Mouse (Mus musculus): ENCODE measurements at regions not wholly inside any gene's neighbourhood (a gene's known extent, or its start where the extent isn't known, plus 50 kb on each side); places are given as distances from the start of the nearest gene placed in this dataset.
"Not testable (repeated sequence)": the region's sequence is repeated elsewhere in the genome, so short reads cannot be mapped to it uniquely, and the experiment has no call there.

GRCm38 (mm10) chr15:5623021-5623420 is 379.0 kb upstream of the Ptger4 start:
- no peak for DNase-seq (ENCODE audit: low spot score in 2 of 2)

GRCm38 (mm10) chr15:5625367-5625766 is 381.4 kb upstream of the Ptger4 start:
- DNase-seq (ENCODE audit: low spot score in 2 of 2), result no peak

GRCm38 (mm10) chr15:5646673-5647072 is 402.7 kb upstream of the Ptger4 start:
- no peak for DNase-seq (ENCODE audit: low spot score in 2 of 2)

- no peak for DNase-seq (ENCODE audit: low spot score in 2 of 2)
Measured at GRCm38 (mm10) chr15:5658796-5659195, 414.8 kb upstream of the Ptger4 start.

- DNase-seq (ENCODE audit: low spot score in 2 of 2), result no peak
Measured at GRCm38 (mm10) chr15:5660819-5661218, 416.8 kb upstream of the Ptger4 start.

- DNase-seq (ENCODE audit: low spot score in 2 of 2), result no peak
Measured at GRCm38 (mm10) chr15:5671781-5672180, 427.8 kb upstream of the Ptger4 start.

- no peak for DNase-seq (ENCODE audit: low spot score in 2 of 2)
Measured at GRCm38 (mm10) chr15:5676704-5677103, 432.7 kb upstream of the Ptger4 start.

GRCm38 (mm10) chr15:5693810-5694209 is 449.8 kb upstream of the Ptger4 start:
- DNase-seq (ENCODE audit: low spot score in 2 of 2), result no peak

- DNase-seq (ENCODE audit: low spot score in 2 of 2), result no peak
Measured at GRCm38 (mm10) chr15:5695015-5695414, 451.0 kb upstream of the Ptger4 start.

- DNase-seq (ENCODE audit: low spot score in 2 of 2), result no peak
Measured at GRCm38 (mm10) chr15:5708454-5708853, 464.5 kb upstream of the Ptger4 start.

- DNase-seq (ENCODE audit: low spot score in 2 of 2), result no peak
Measured at GRCm38 (mm10) chr15:5740658-5741057, 496.7 kb upstream of the Ptger4 start.

- DNase-seq (ENCODE audit: low spot score in 2 of 2), result no peak
Measured at GRCm38 (mm10) chr15:5743893-5744292, 499.9 kb upstream of the Ptger4 start.

GRCm38 (mm10) chr15:5758690-5759089 is 514.7 kb upstream of the Ptger4 start:
- no peak for DNase-seq (ENCODE audit: low spot score in 2 of 2)

- no peak for DNase-seq (ENCODE audit: low spot score in 2 of 2)
Measured at GRCm38 (mm10) chr15:5762216-5762615, 518.2 kb upstream of the Ptger4 start.

GRCm38 (mm10) chr15:5777074-5777473 is 522.5 kb upstream of the Dab2 start:
- DNase-seq (ENCODE audit: low spot score in 2 of 2), result no peak

GRCm38 (mm10) chr15:5799917-5800316 is 499.7 kb upstream of the Dab2 start:
- DNase-seq (ENCODE audit: low spot score in 2 of 2), result no peak

GRCm38 (mm10) chr15:5811154-5811732 is 488.3 kb upstream of the Dab2 start:
- DNase-seq (ENCODE audit: low spot score in 2 of 2), result no peak

GRCm38 (mm10) chr15:5811958-5812357 is 487.6 kb upstream of the Dab2 start:
- no peak for DNase-seq (ENCODE audit: low spot score in 2 of 2)

- no peak for DNase-seq (ENCODE audit: low spot score in 2 of 2)
Measured at GRCm38 (mm10) chr15:5817901-5818576, 481.5 kb upstream of the Dab2 start.

- DNase-seq (ENCODE audit: low spot score in 2 of 2), result no peak
Measured at GRCm38 (mm10) chr15:5839963-5840362, 459.6 kb upstream of the Dab2 start.

- not testable (repeated sequence) for DNase-seq (ENCODE audit: low spot score in 2 of 2)
Measured at GRCm38 (mm10) chr15:5841369-5842149, 458.0 kb upstream of the Dab2 start.

GRCm38 (mm10) chr15:5846571-5846970 is 453.0 kb upstream of the Dab2 start:
- no peak for DNase-seq (ENCODE audit: low spot score in 2 of 2)
